Mouse (Mus musculus) liver, embryonic 16.5 days (tissue): ENCODE data around the gene Tmcc3. TPM values are rescaled to one million over a fixed set of nuclear protein-coding genes. Genes with fewer than 3 reads are reported as not detected.

ENCODE experiments used
- ATAC-seq: fragments of 200-750 bp; cut with Nextera tagmentation; 2 replicates; pipeline ENCODE4 v1.8.0; 2017; ENCODE audit warnings: low read depth, mild to moderate bottlenecking, moderate number of reproducible peaks, moderate library complexity
- H3K27ac ChIP-seq: fragments of 300-500 bp; sonication (generic); 2 replicates; pipeline ENCODE4 v1.5.1; 2014; ENCODE audit warnings: mild to moderate bottlenecking, low read length
- H3K27me3 ChIP-seq: fragments of 300-500 bp; sonication (generic); 2 replicates; pipeline ENCODE4 v1.6.1; 2014; ENCODE audit warnings: low read depth, low read length, mixed read lengths; ENCODE audit not compliant: control insufficient read depth, insufficient read depth
- H3K36me3 ChIP-seq: fragments of 300-500 bp; sonication (generic); 2 replicates; pipeline ENCODE4 v1.6.1; 2014; ENCODE audit warnings: mild to moderate bottlenecking; ENCODE audit not compliant: control insufficient read depth, insufficient read depth
- H3K4me1 ChIP-seq: fragments of 300-500 bp; sonication (generic); 2 replicates; pipeline ENCODE4 v1.6.1; 2014; ENCODE audit warnings: low read depth, low read length, mixed read lengths; ENCODE audit not compliant: control insufficient read depth
- H3K4me2 ChIP-seq: fragments of 300-500 bp; sonication (generic); 2 replicates; pipeline ENCODE4 v1.6.1; 2014; ENCODE audit warnings: low read depth, low read length, mixed read lengths
- H3K4me3 ChIP-seq: fragments of 300-500 bp; sonication (generic); 2 replicates; pipeline ENCODE4 v1.5.1; 2014; ENCODE audit warnings: low read depth, mild to moderate bottlenecking, low read length
- H3K9ac ChIP-seq: fragments of 300-500 bp; sonication (generic); 2 replicates; pipeline ENCODE4 v1.6.1; 2014; ENCODE audit warnings: low read depth, low read length
- H3K9me3 ChIP-seq: fragments of 300-500 bp; sonication (generic); replicated peaks from 2 replicates; pipeline ENCODE4 v1.6.1; 2016; ENCODE audit warnings: low read length; ENCODE audit not compliant: control insufficient read depth
- WGBS: fragments of 180-500 bp; shearing (Covaris S2); extraction: QIAGEN DNeasy Blood & Tissue Kit; methylation state at CpG from one replicate; pipeline ENCODE4 v1.1.7; 2014; ENCODE audit not compliant: insufficient replicate concordance; 5-methylcytosine and 5-hydroxymethylcytosine counted together
- polyA plus RNA-seq: library from polyadenylated mRNA; unstranded; fragments of >200 nt; fragmentation: Nextera tagmentation; extraction: Ambion mirVana; gene quantifications from 2 replicates; pipeline ENCODE4 v1.2.1, GENCODE M21; 2015

Tmcc3 gene
- polyA plus RNA-seq, 1 experiment from 2014 or later: 6.7 TPM

- no peak overlapping the region for H3K27ac ChIP-seq
- no peaks in the 10 kb centered on the region for H3K9me3 ChIP-seq
- ATAC-seq: no peak
- H3K9ac ChIP-seq: no peak overlapping the region
- H3K4me1 ChIP-seq: no peaks in the 10 kb centered on the region
- 52% methylated on average over 3 of the region's 3 CpGs for WGBS
- H3K4me2 ChIP-seq: no peak overlapping the region
- H3K36me3 ChIP-seq: no peaks in the 10 kb centered on the region
- H3K4me3 ChIP-seq: no peak overlapping the region
- no peaks in the 10 kb centered on the region for H3K27me3 ChIP-seq
Observed at GRCm38 (mm10) chr10:94461378-94461777, 149.6 kb downstream of the Tmcc3 start.

GRCm38 (mm10) chr10:94461871-94462270, 150.1 kb downstream of the Tmcc3 start:
- no peak overlapping the region for H3K27ac ChIP-seq
- 64% methylated on average over 8 of the region's 8 CpGs for WGBS
- H3K9ac ChIP-seq: no peak overlapping the region
- H3K4me2 ChIP-seq: no peak overlapping the region
- H3K36me3 ChIP-seq: no peaks in the 10 kb centered on the region
- no peak for ATAC-seq
- no peaks in the 10 kb centered on the region for H3K9me3 ChIP-seq
- H3K4me1 ChIP-seq: no peaks in the 10 kb centered on the region
- H3K4me3 ChIP-seq: no peak overlapping the region
- no peaks in the 10 kb centered on the region for H3K27me3 ChIP-seq

GRCm38 (mm10) chr10:94462386-94463064, 150.8 kb downstream of the Tmcc3 start:
- no peaks in the 10 kb centered on the region for H3K4me1 ChIP-seq
- WGBS: 59% methylated on average over 15 of the region's 15 CpGs
- H3K4me2 ChIP-seq: no peak overlapping the region
- no peaks in the 10 kb centered on the region for H3K36me3 ChIP-seq
- no peak overlapping the region for H3K9ac ChIP-seq
- no peak for ATAC-seq
- H3K9me3 ChIP-seq: no peaks in the 10 kb centered on the region
- H3K27ac ChIP-seq: no peak overlapping the region
- no peak overlapping the region for H3K4me3 ChIP-seq
- H3K27me3 ChIP-seq: no peaks in the 10 kb centered on the region

GRCm38 (mm10) chr10:94463410-94463809, 151.7 kb downstream of the Tmcc3 start:
- H3K4me3 ChIP-seq: no peak overlapping the region
- 59% methylated on average over 2 of the region's 2 CpGs for WGBS
- H3K4me2 ChIP-seq: no peak overlapping the region
- no peaks in the 10 kb centered on the region for H3K4me1 ChIP-seq
- H3K27me3 ChIP-seq: no peaks in the 10 kb centered on the region
- H3K36me3 ChIP-seq: no peaks in the 10 kb centered on the region
- H3K9ac ChIP-seq: no peak overlapping the region
- H3K9me3 ChIP-seq: no peaks in the 10 kb centered on the region
- no peak overlapping the region for H3K27ac ChIP-seq
- ATAC-seq: no peak

GRCm38 (mm10) chr10:94465646-94466045, 153.9 kb downstream of the Tmcc3 start:
- no peak overlapping the region for H3K27ac ChIP-seq
- H3K9me3 ChIP-seq: no peaks in the 10 kb centered on the region
- ATAC-seq: no peak
- H3K4me2 ChIP-seq: no peak overlapping the region
- H3K9ac ChIP-seq: no peak overlapping the region
- H3K4me3 ChIP-seq: no peak overlapping the region
- H3K4me1 ChIP-seq: no peaks in the 10 kb centered on the region
- H3K36me3 ChIP-seq: no peaks in the 10 kb centered on the region
- no peaks in the 10 kb centered on the region for H3K27me3 ChIP-seq
- WGBS: 63% methylated on average over 6 of the region's 6 CpGs

GRCm38 (mm10) chr10:94466313-94466712, 154.6 kb downstream of the Tmcc3 start:
- H3K9me3 ChIP-seq: no peaks in the 10 kb centered on the region
- H3K4me1 ChIP-seq: no peaks in the 10 kb centered on the region
- ATAC-seq: peak; percentile 70
- H3K27me3 ChIP-seq: no peaks in the 10 kb centered on the region
- no peak overlapping the region for H3K9ac ChIP-seq
- no peak overlapping the region for H3K4me2 ChIP-seq
- H3K4me3 ChIP-seq: no peak overlapping the region
- H3K36me3 ChIP-seq: no peaks in the 10 kb centered on the region
- WGBS: 48% methylated on average over 7 of the region's 7 CpGs
- no peak overlapping the region for H3K27ac ChIP-seq

- H3K9me3 ChIP-seq: no peaks in the 10 kb centered on the region
- no peaks in the 10 kb centered on the region for H3K4me1 ChIP-seq
- 38% methylated on average over 8 of the region's 8 CpGs for WGBS
- H3K27ac ChIP-seq: no peak overlapping the region
- H3K4me2 ChIP-seq: no peak overlapping the region
- ATAC-seq: no peak
- H3K36me3 ChIP-seq: no peaks in the 10 kb centered on the region
- no peak overlapping the region for H3K9ac ChIP-seq
- H3K27me3 ChIP-seq: no peaks in the 10 kb centered on the region
- no peak overlapping the region for H3K4me3 ChIP-seq
Observed at GRCm38 (mm10) chr10:94471487-94471886, 159.7 kb downstream of the Tmcc3 start.

- Histone ChIP-seq H3K4me2 (no peak overlapping the region), H3K27me3 (no peaks in the 10 kb centered on the region), H3K36me3 (no peaks in the 10 kb centered on the region), H3K4me1 (no peaks in the 10 kb centered on the region), H3K9me3 (no peaks in the 10 kb centered on the region), H3K27ac (no peak overlapping the region), H3K4me3 (no peak overlapping the region), H3K9ac (no peak overlapping the region)
- ATAC-seq: no peak
- 80% methylated on average over 5 of the region's 5 CpGs for WGBS
Observed at GRCm38 (mm10) chr10:94473501-94473900, 161.8 kb downstream of the Tmcc3 start.

GRCm38 (mm10) chr10:94474185-94474584, 162.4 kb downstream of the Tmcc3 start:
- Histone ChIP-seq H3K9me3 (no peaks in the 10 kb centered on the region), H3K36me3 (no peaks in the 10 kb centered on the region), H3K27me3 (no peaks in the 10 kb centered on the region), H3K4me2 (no peak overlapping the region), H3K4me3 (no peak overlapping the region), H3K4me1 (no peaks in the 10 kb centered on the region), H3K9ac (no peak overlapping the region), H3K27ac (no peak overlapping the region)
- 63% methylated on average over 5 of the region's 5 CpGs for WGBS
- ATAC-seq: no peak
